Mouse (Mus musculus) forelimb bud, embryonic 11.5 days (tissue): ENCODE measurements around the gene Ints1.
A peak's percentile ranks its signal among the peaks of the same experiment; 100 is the strongest.

ENCODE experiments used
- DNase-seq: peaks from one replicate; pipeline ENCODE4 v3.0.0-alpha.2; 2012; ENCODE audit warnings: low read depth, low spot score

Gene Ints1

DNA sequence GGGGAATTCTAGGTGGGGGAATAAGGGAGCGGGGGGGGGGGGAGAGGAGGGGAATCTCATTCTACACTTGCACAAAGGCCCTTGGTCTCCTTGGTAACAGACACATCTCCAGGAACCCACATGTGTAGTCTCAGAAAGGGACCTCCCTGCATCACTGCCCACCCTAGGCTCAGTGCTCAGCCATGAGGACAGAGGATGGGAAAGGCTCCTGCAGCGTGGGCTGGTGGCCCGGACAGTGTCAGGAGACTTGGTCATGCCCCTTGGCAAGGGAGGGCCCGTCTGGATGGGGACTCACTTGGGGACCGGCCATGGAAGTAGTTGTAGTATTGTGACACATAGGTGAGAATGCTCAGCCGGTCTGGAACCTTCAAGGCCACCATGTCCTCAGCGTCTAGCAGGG lies 56.5 kb downstream of the Ints1 start:
- no peak for DNase-seq

DNA sequence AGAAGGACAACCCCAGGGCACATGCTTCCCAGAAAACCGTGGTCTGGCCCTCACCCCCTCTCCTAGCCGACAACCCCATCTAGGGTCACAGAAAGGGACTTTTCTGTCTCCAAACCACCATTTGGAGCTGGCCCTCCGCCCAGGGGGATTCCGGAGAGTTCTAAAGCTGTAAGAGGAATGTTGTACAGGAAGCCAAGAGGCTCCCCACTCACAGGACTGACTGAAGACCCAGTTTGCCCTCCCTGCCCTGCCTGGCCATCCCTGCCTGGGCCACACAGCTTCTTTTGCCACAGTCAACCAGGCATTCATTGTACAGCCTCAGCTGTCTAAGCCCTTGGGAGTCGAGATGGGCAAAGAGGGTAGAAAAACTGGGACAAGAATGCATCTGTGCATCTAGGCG lies 56.9 kb downstream of the Ints1 start:
- no peak for DNase-seq

DNA sequence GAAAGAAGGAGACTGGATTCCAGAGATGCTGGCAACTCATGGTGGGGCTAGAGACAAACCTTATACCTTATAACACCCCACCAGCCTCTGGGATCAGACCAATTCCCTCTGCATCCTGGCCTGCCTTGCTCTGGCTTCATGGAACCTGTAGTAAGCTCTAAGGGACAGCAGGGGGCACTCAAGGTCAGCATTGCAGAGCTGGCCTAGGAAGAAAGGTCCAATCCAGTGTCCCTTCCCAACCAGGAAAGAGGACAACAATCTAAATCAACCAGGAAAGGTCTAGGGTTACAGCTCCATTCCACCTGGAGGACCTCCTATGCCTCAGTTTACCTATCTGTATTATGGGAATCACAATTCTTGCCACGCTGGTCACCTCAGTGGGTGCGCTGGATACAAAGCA lies 57.8 kb downstream of the Ints1 start:
- DNase-seq = peak; percentile 69

DNA sequence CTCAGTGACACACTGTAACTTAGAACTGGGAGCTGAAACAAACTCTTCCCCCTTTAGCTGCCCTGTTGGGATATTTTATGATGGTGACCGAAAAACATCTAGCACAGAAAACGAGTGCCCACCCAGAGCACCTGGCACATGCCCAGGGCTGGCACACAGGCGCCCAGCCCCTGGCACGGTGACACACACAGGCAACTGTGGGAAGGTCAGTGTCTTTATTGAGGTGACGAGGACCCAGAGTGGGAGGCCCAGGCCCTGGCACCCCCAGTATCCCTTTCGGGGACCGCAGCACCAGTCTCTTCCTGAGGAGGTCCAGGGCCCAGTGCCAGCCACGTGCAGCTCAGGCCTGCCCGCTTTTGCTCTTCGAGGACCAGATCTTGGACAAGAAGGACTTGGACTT lies 69.0 kb downstream of the Ints1 start:
- no peak for DNase-seq

DNA sequence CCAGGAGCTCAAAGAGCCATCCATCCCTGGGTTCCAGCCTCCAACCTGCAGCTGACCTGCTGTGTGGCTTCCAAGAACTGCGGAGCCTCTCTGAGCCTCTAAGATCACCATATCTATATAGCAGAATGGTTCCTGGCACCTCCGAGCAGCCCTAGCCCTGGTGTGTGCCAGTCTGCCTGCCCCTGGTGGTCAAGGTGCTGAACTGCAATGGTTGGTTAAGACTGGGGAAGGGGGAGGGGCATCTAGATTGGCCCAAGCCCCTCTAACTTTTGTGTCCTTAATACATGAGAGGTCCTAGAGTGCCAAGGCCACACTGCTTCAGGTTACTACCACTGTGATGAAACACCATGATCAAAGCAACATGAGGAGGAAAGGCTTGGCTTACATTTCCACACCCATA lies 72.6 kb downstream of the Ints1 start:
- peak; percentile 25 for DNase-seq

DNA sequence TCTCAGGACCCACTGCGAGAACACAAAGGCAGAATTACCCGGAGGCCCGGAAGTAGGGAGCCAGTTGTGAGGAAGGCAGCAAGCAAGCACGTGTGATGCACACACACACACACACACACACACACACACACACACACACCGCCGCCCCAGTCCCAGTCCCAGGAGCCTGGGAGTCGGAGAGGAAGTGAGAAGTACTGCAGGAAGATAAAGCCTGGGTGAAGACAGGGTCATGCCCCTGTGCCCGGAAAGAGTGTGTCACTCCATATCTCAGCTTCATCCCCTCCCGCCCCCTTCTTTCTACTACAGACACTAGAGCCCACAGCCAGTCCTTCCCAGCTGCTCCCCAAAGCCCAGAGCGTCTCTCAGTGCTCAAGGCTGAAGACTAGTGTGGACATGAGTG lies 73.2 kb downstream of the Ints1 start:
- DNase-seq = no peak
